Mouse (Mus musculus) midbrain, embryonic 15.5 days (tissue): ENCODE measurements at regions not wholly inside any gene's neighbourhood (a gene's known extent, or its start where the extent isn't known, plus 50 kb on each side); places are given as distances from the start of the nearest gene placed in this dataset.
A peak's percentile ranks its signal among the peaks of the same experiment; 100 is the strongest.

Experiments
- ATAC-seq: fragments of 200-750 bp; cut with Nextera tagmentation; replicated peaks from 2 replicates; pipeline ENCODE4 v1.8.0; 2017; ENCODE audit warnings: moderate TSS enrichment
- H3K27ac ChIP-seq: fragments of 300-500 bp; sonication (generic); 2 replicates; pipeline ENCODE4 v1.5.1; 2015; ENCODE audit warnings: mild to moderate bottlenecking, inconsistent platforms
- H3K27me3 ChIP-seq: fragments of 300-500 bp; sonication (generic); replicated peaks from 2 replicates; pipeline ENCODE4 v1.6.1; 2015; ENCODE audit warnings: inconsistent platforms
- H3K36me3 ChIP-seq: fragments of 300-500 bp; sonication (generic); replicated peaks from 2 replicates; pipeline ENCODE4 v1.6.1; 2015; ENCODE audit warnings: inconsistent platforms
- H3K4me1 ChIP-seq: fragments of 300-500 bp; sonication (generic); 2 replicates; pipeline ENCODE4 v1.6.1; 2015; ENCODE audit warnings: inconsistent platforms
- H3K4me2 ChIP-seq: fragments of 300-500 bp; sonication (generic); 2 replicates; pipeline ENCODE4 v1.6.1; 2015; ENCODE audit warnings: inconsistent platforms, mild to moderate bottlenecking, moderate library complexity
- H3K4me3 ChIP-seq: fragments of 300-500 bp; sonication (generic); 2 replicates; pipeline ENCODE4 v1.5.1; 2015; ENCODE audit warnings: mild to moderate bottlenecking, inconsistent platforms
- H3K9ac ChIP-seq: fragments of 300-500 bp; sonication (generic); 2 replicates; pipeline ENCODE4 v1.6.1; 2015; ENCODE audit warnings: mild to moderate bottlenecking, inconsistent platforms
- H3K9me3 ChIP-seq: fragments of 300-500 bp; sonication (generic); 2 replicates; pipeline ENCODE4 v1.6.1; 2016; ENCODE audit warnings: inconsistent platforms
- WGBS: fragments of 180-500 bp; shearing (Covaris S2); methylation state at CpG from one replicate; pipeline ENCODE4 v1.1.7; 2015; ENCODE audit warnings: mixed read lengths; 5-methylcytosine and 5-hydroxymethylcytosine counted together

- H3K27ac ChIP-seq, result no peak overlapping the region
- 57% methylated on average over 4 of the region's 4 CpGs for WGBS
- H3K4me3 ChIP-seq, result no peak overlapping the region
- no peak overlapping the region for H3K4me2 ChIP-seq
- ATAC-seq, result peak; percentile 56; the same call in 1 of the 2 replicates
- H3K4me1 ChIP-seq, result no peaks in the 10 kb centered on the region
- no peaks in the 10 kb centered on the region for H3K9me3 ChIP-seq
- H3K36me3 ChIP-seq, result no peaks in the 10 kb centered on the region
- H3K9ac ChIP-seq, result no peak overlapping the region
- H3K27me3 ChIP-seq, result no peaks in the 10 kb centered on the region
These were observed 563.0 kb upstream of the Gnpda2 start for GRCm38 (mm10) chr5:70155173-70155572.
